Mouse (Mus musculus) heart, postnatal 4 days (tissue): Measurements from ENCODE around the gene Pcyt1a. TPM values are rescaled to one million over a fixed set of nuclear protein-coding genes. Genes with fewer than 3 reads are reported as not detected.
A peak's percentile ranks its signal among the peaks of the same experiment; 100 is the strongest.

ENCODE experiments used
- DNase-seq: peaks from one replicate; pipeline ENCODE4 v3.0.0; 2021
- total RNA-seq, 2 experiments: library from RNA; stranded (reverse); gene quantifications; 2 replicates each; pipeline ENCODE4 v1.2.3; 2021

The Pcyt1a gene
- total RNA-seq = 10 to 100 TPM; 90.4 to 97.4 TPM

GRCm38 (mm10) chr16:32430474-32431046 is at the start of gene Pcyt1a:
TSS of gene Pcyt1a (plus strand) at chr16:32430921.
- peak; percentile 93 for DNase-seq

GRCm38 (mm10) chr16:32382901-32383300 is 47.8 kb upstream of the Pcyt1a start:
- DNase-seq = no peak

GRCm38 (mm10) chr16:32384885-32385284 is 45.8 kb upstream of the Pcyt1a start:
- no peak for DNase-seq

GRCm38 (mm10) chr16:32386826-32387225 is 43.9 kb upstream of the Pcyt1a start:
- DNase-seq = no peak

GRCm38 (mm10) chr16:32389049-32389448 is 41.7 kb upstream of the Pcyt1a start:
- no peak for DNase-seq

GRCm38 (mm10) chr16:32389841-32390240 is 40.9 kb upstream of the Pcyt1a start:
- no peak for DNase-seq

GRCm38 (mm10) chr16:32390882-32391281 is 39.8 kb upstream of the Pcyt1a start:
- DNase-seq = no peak

GRCm38 (mm10) chr16:32395679-32396540 is 34.8 kb upstream of the Pcyt1a start:
- DNase-seq = no peak

- no peak for DNase-seq
These were observed 34.2 kb upstream of the Pcyt1a start for GRCm38 (mm10) chr16:32396541-32396835.

GRCm38 (mm10) chr16:32398206-32398605 is 32.5 kb upstream of the Pcyt1a start:
- DNase-seq = no peak

- DNase-seq = no peak
These were observed 30.5 kb upstream of the Pcyt1a start, which contains the start of gene Tm4sf19 for GRCm38 (mm10) chr16:32400267-32400666. TSS of gene Tm4sf19 (plus strand) at chr16:32400506.

- DNase-seq = no peak
These were observed 29.3 kb upstream of the Pcyt1a start for GRCm38 (mm10) chr16:32401335-32401965.

- no peak for DNase-seq
These were observed 27.9 kb upstream of the Pcyt1a start for GRCm38 (mm10) chr16:32402818-32403217.

GRCm38 (mm10) chr16:32405716-32406115 is 25.0 kb upstream of the Pcyt1a start:
- no peak for DNase-seq

GRCm38 (mm10) chr16:32406671-32407070 is 24.1 kb upstream of the Pcyt1a start:
- DNase-seq = no peak

GRCm38 (mm10) chr16:32407730-32408129 is 23.0 kb upstream of the Pcyt1a start:
- DNase-seq = no peak

- DNase-seq = no peak
These were observed 13.3 kb upstream of the Pcyt1a start for GRCm38 (mm10) chr16:32417457-32417856.

- DNase-seq = peak; percentile 96
These were observed 10.9 kb upstream of the Pcyt1a start, which contains the start of gene Tctex1d2 for GRCm38 (mm10) chr16:32419517-32420483. TSS of gene Tctex1d2 (plus strand) at chr16:32419702.

- no peak for DNase-seq
These were observed 3.2 kb upstream of the Pcyt1a start for GRCm38 (mm10) chr16:32427506-32427905.

GRCm38 (mm10) chr16:32431047-32431591 is 398 bp downstream of the Pcyt1a start:
- no peak for DNase-seq

- DNase-seq = no peak
These were observed 1.2 kb downstream of the Pcyt1a start for GRCm38 (mm10) chr16:32431926-32432325.

- no peak for DNase-seq
These were observed 2.4 kb downstream of the Pcyt1a start for GRCm38 (mm10) chr16:32433138-32433537.
